Mouse (Mus musculus) kidney, adult 11 months (tissue): Measurements from ENCODE around the gene Bcan.

ENCODE experiments used
- DNase-seq: peaks from one replicate; pipeline ENCODE4 v3.0.0; 2022

Gene Bcan

GRCm38 (mm10) chr3:87996971-87997614 is 2.9 kb downstream of the Bcan start:
- DNase-seq = no peak

GRCm38 (mm10) chr3:87996401-87996800 is 3.6 kb downstream of the Bcan start:
- DNase-seq = no peak

DNA sequence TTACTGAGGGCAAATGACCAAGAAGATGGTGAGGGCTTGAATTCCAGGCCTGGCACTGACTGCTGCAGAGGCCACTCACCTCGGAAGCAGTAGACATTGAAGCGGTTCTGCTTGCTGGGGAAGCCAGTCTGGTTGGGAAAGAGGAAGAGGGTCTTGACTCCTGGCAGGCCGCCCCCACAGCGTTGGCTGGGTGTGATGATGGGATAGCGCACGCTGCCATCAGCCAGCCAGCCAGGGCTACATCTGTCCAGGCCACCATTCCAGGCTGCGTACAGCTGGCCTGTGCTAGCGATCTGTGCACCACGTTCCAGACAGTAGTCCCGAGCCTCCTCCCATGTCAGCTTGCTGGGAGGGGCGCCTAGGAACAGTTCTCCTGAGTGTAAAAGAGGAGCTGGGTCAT is 4.7 kb downstream of the Bcan start:
- DNase-seq = no peak

- DNase-seq = no peak
Observed at GRCm38 (mm10) chr3:87993436-87993835, 6.6 kb downstream of the Bcan start.

DNA sequence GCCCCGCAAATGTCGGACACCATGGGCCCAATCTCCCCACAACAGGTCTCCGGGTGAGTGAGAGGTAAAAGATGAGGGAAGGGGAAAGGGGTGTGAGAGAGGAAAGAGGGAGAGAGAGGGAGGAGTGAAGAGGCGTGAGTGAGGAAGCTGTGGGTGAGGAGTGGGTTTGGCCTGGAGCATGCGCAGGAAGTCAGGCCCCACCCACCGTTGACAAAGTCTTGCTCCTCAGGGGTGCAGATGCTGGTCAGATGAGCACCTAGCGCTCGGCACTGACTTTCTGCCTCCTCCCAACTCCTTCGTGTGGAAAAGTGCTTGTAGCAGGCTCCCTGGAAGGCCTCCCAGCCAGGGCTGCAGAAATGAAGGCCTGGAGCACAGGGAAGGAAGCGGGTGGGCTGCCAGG is 10.1 kb downstream of the Bcan start:
- DNase-seq = no peak

GRCm38 (mm10) chr3:87988068-87988467 is 12.0 kb downstream of the Bcan start:
- DNase-seq = no peak

GRCm38 (mm10) chr3:87987633-87988032 is 12.4 kb downstream of the Bcan start:
- DNase-seq = no peak

DNA sequence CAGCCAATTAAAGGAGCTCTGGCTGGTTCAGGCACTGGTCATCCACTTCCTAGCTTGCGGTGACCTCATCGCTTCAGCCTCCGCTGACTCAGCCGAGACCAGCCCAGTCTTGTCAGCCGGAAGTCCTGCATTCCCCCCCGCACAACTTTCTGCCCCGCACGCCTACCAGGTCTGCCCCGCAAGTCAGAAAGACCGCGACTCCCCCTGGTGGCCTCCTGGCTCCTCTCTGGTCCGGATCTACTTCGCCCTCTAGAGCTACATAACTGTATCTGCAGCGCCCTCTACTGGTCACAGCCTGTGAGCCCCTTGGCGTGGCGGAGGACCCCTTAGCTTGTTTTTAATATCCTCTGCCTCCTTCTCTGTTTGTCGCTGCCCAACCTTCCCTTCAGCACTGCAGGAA is 13.2 kb downstream of the Bcan start:
- peak; percentile 91 for DNase-seq

- no peak for DNase-seq
Observed at GRCm38 (mm10) chr3:87985505-87986320, 14.3 kb downstream of the Bcan start.

DNA sequence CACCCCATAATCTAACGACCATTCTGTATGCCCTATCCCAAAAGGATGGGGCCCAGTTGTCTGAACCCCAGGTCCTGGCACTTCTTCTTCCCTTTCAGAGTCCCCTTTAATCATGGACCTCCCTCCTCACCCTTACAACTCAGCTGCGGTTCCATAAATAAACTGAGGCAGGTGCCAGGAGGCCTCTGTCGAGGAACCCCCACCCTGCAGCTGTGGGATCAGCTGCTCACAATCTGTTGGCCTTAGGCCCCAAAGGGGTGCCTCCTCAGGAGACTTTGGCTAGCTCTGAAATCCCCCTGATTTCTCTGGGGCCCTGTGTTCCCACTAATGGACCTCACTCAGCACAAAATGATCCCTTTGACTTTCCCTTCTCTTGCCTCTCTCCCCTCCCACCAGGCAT is 15.9 kb downstream of the Bcan start:
- no peak for DNase-seq

DNA sequence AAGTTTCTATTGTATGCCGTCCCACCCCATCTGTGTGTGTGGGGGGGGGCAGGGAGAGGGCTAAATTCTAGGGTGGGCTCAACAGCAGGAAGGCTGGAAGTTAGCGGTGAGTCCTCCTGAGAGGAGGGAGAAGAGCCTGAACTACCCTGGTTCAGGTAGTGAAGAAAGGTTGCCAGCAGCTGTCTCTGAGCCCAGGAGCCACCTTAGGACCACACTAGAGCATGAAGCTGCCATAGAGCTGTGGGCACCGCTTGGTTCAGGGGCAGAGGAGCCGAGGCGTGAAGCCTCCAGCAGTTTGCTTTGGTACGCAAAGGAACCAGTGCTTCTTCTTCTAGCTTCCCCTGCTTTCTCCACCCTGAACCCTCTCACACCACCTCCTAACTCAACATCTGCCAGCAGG is 16.4 kb downstream of the Bcan start:
- DNase-seq = no peak

GRCm38 (mm10) chr3:87982836-87983601 is 17.0 kb downstream of the Bcan start:
- DNase-seq = peak; percentile 79

DNA sequence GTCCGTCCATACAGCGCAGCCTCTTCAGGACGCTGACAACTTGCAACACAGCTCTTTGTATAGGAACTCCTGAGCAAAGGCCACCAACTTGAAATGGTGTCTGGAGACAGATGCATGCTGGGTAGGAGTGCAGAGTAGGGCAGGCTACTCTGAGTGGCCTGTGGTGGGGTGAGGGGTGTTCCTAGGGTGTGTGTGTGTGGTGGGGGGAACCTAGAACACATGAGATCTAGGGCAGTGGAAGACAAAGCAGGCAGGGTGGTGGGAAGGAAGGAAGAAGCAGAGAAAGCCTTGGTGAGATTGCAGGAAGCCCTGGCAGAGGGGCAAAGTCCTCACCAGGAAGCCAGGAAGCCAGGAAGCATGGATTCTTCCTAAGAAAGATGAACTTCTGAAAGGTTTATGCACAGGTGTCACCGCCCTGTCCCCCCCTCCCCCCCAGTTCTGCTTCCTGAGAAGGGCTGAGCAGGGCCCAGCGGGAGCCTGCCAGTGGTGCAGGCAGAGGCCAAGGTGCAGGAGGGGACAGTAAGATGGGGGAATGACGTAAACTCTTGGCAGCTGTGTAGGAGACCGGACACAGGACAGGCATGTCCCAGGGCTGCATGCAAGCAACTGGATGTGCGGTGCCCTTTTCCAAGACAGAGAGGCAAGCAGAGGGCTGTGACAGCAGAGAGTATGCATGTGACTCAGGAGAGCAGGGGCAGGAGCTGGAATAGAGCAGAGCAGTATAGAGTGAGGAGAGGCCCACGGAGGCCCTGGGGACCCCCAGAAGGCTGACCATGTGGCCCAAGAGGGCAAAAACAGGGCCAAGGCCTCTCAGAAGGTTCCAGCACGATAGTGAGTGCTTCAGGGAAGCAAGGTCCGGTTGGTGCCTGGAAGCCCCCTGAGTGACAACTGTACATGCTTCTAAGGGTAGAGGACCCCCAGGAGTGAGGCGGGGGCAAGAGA is 17.9 kb downstream of the Bcan start:
- peak; percentile 67 for DNase-seq

GRCm38 (mm10) chr3:87981214-87981760 is 18.7 kb downstream of the Bcan start:
- DNase-seq = no peak

GRCm38 (mm10) chr3:87980728-87981127 is 19.3 kb downstream of the Bcan start:
- DNase-seq = no peak

DNA sequence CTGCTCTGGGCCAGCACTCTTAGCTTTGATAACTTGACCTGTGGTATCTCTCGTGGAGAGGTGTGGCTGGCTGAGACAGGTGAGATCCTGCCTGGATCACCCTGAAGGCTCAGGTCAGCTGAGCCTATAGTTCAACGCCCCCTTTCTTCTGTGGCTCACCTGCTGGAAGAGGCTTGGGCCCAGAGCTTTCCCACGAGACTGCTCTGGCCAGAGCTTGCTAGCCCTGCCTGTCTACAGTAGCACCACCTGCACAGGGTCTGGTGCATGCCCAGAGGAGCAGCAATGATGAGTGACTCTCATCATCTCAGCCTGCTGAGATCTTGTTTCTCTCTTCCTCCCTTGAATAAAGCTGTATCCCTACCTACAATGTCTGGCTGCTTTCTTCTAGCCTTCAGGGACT is 19.9 kb downstream of the Bcan start:
- no peak for DNase-seq

GRCm38 (mm10) chr3:87979493-87979892 is 20.5 kb downstream of the Bcan start:
- DNase-seq = no peak

- DNase-seq = no peak
Observed at GRCm38 (mm10) chr3:87974381-87974987, 25.5 kb downstream of the Bcan start.

GRCm38 (mm10) chr3:87973593-87974380 is 26.2 kb downstream of the Bcan start:
- DNase-seq = no peak

GRCm38 (mm10) chr3:87972776-87973175 is 27.3 kb downstream of the Bcan start:
- no peak for DNase-seq

- DNase-seq = no peak
Observed at GRCm38 (mm10) chr3:87972203-87972664, 27.8 kb downstream of the Bcan start.
